Mouse (Mus musculus): ENCODE results near the gene Zwilch.

DNA sequence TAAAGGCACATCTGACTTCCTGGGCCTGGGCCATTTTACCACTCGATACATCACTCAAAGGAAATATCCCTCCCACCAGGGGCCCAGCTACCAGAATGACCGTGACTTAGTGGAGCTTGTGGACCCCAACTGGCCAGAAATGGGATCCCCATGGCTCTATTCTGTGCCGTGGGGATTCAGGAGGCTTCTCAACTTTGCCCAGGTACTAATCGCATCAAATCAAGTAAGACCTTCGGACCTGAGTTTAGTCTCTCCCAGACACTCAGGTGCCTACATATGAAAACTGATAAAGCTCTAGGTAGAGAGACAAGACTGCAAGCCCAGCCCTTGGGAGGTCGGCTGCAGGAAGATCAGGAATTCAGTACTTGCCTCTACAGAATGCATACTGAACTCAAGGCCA, 41.3 kb downstream of the Zwilch start:
- TF ChIP-seq CTCF (conservative IDR thresholded peaks at IDR 0.05; ENCODE audit: low read length) (no peak), POU5F1 (IDR thresholded peaks at IDR 0.05; ENCODE audit: borderline replicate concordance, low read length) (no peak), NANOG (IDR thresholded peaks at IDR 0.05; ENCODE audit: borderline replicate concordance, low read length) (no peak)

All from E14TG2a.4 (cell line).